Mouse (Mus musculus): Measurements from ENCODE around the gene Plscr4. TPM values are rescaled to one million over a fixed set of nuclear protein-coding genes. Genes with fewer than 3 reads are reported as not detected.

Plscr4 gene
- total RNA-seq, 1 experiment: 0.09 TPM

GRCm38 (mm10) chr9:92458418-92458817, 1.2 kb downstream of the Plscr4 start:
- no peaks in the 10 kb centered on the region for H3K36me3 ChIP-seq (ENCODE audit: control insufficient read depth, insufficient read depth, low read length, poor library complexity, severe bottlenecking)
- H3K4me3 ChIP-seq (ENCODE audit: insufficient read depth in 1 of 2, low read depth in 1 of 2, low read length in 2 of 2, poor library complexity in 1 of 2, severe bottlenecking in 1 of 2): no peak overlapping the region
- no peaks in the 10 kb centered on the region for H3K9me3 ChIP-seq (ENCODE audit: control insufficient read depth, insufficient read depth, low read depth, low read length)
- no peaks in the 10 kb centered on the region for H3K4me1 ChIP-seq (ENCODE audit: control insufficient read depth in 2 of 2, insufficient read depth in 2 of 2, low read length in 2 of 2, poor library complexity in 1 of 2)
- no peak overlapping the region for H3K9ac ChIP-seq (ENCODE audit: insufficient read depth, low read depth, low read length, poor library complexity, severe bottlenecking)
- TF ChIP-seq HCFC1 (IDR thresholded peaks at IDR 0.05; ENCODE audit: borderline replicate concordance, insufficient read depth, low read length) (no peak), ZNF384 (IDR thresholded peaks at IDR 0.05; ENCODE audit: low read depth, low read length) (no peak), ZC3H11A (IDR thresholded peaks at IDR 0.05; ENCODE audit: borderline replicate concordance, low read depth, low read length) (no peak), CHD2 (IDR thresholded peaks at IDR 0.05; ENCODE audit: low read depth, low read length) (no peak), MAFK (IDR thresholded peaks at IDR 0.05; ENCODE audit: insufficient read depth, low read depth, low read length) (no peak)
- no peak for DNase-seq (ENCODE audit: low read depth, low spot score)
- H3K27ac ChIP-seq (ENCODE audit: insufficient read depth, low read depth, low read length, poor library complexity, severe bottlenecking): no peak overlapping the region
- in situ Hi-C loops (cut with MboI; ENCODE audit: low sequenced_read_pairs in 2 of 2, unreplicated experiment in 2 of 2): no loop called here

GRCm38 (mm10) chr9:92467724-92468123, 10.6 kb downstream of the Plscr4 start:
- no peak overlapping the region for H3K4me3 ChIP-seq (ENCODE audit: insufficient read depth in 1 of 2, low read depth in 1 of 2, low read length in 2 of 2, poor library complexity in 1 of 2, severe bottlenecking in 1 of 2)
- no peak for TF ChIP-seq ZC3H11A (IDR thresholded peaks at IDR 0.05; ENCODE audit: borderline replicate concordance, low read depth, low read length)
- no peak for DNase-seq (ENCODE audit: low read depth, low spot score)
- H3K27ac ChIP-seq (ENCODE audit: insufficient read depth, low read depth, low read length, poor library complexity, severe bottlenecking): no peak overlapping the region
- no peak overlapping the region for H3K9ac ChIP-seq (ENCODE audit: insufficient read depth, low read depth, low read length, poor library complexity, severe bottlenecking)
- no peaks in the 10 kb centered on the region for H3K9me3 ChIP-seq (ENCODE audit: control insufficient read depth, insufficient read depth, low read depth, low read length)
- no peaks in the 10 kb centered on the region for H3K36me3 ChIP-seq (ENCODE audit: control insufficient read depth, insufficient read depth, low read length, poor library complexity, severe bottlenecking)
- in situ Hi-C loops (cut with MboI; ENCODE audit: low sequenced_read_pairs in 2 of 2, unreplicated experiment in 2 of 2): no loop called here
- no peaks in the 10 kb centered on the region for H3K4me1 ChIP-seq (ENCODE audit: control insufficient read depth in 2 of 2, insufficient read depth in 2 of 2, low read length in 2 of 2, poor library complexity in 1 of 2)

GRCm38 (mm10) chr9:92472256-92472855, 15.2 kb downstream of the Plscr4 start:
- in situ Hi-C loops (cut with MboI; ENCODE audit: low sequenced_read_pairs in 2 of 2, unreplicated experiment in 2 of 2): no loop called here
- Histone ChIP-seq H3K27ac (ENCODE audit: insufficient read depth, low read depth, low read length, poor library complexity, severe bottlenecking) (no peak overlapping the region), H3K9ac (ENCODE audit: insufficient read depth, low read depth, low read length, poor library complexity, severe bottlenecking) (no peak overlapping the region), H3K36me3 (ENCODE audit: control insufficient read depth, insufficient read depth, low read length, poor library complexity, severe bottlenecking) (no peaks in the 10 kb centered on the region), H3K4me3 (ENCODE audit: insufficient read depth in 1 of 2, low read depth in 1 of 2, low read length in 2 of 2, poor library complexity in 1 of 2, severe bottlenecking in 1 of 2) (no peak overlapping the region), H3K4me1 (ENCODE audit: control insufficient read depth in 2 of 2, insufficient read depth in 2 of 2, low read length in 2 of 2, poor library complexity in 1 of 2) (no peaks in the 10 kb centered on the region), H3K9me3 (ENCODE audit: control insufficient read depth, insufficient read depth, low read depth, low read length) (no peaks in the 10 kb centered on the region)
- DNase-seq (ENCODE audit: low read depth, low spot score): no peak
- TF ChIP-seq CHD2 (IDR thresholded peaks at IDR 0.05; ENCODE audit: low read depth, low read length): no peak
- TF ChIP-seq ZNF384 (IDR thresholded peaks at IDR 0.05; ENCODE audit: low read depth, low read length): no peak
- no peak for TF ChIP-seq ZC3H11A (IDR thresholded peaks at IDR 0.05; ENCODE audit: borderline replicate concordance, low read depth, low read length)
- no peak for TF ChIP-seq MAFK (IDR thresholded peaks at IDR 0.05; ENCODE audit: insufficient read depth, low read depth, low read length)
- TF ChIP-seq HCFC1 (IDR thresholded peaks at IDR 0.05; ENCODE audit: borderline replicate concordance, insufficient read depth, low read length): no peak

GRCm38 (mm10) chr9:92473178-92473577, 16.0 kb downstream of the Plscr4 start:
- no peak for DNase-seq (ENCODE audit: low read depth, low spot score)
- in situ Hi-C loops (cut with MboI; ENCODE audit: low sequenced_read_pairs in 2 of 2, unreplicated experiment in 2 of 2): no loop called here
- no peak overlapping the region for H3K4me3 ChIP-seq (ENCODE audit: insufficient read depth in 1 of 2, low read depth in 1 of 2, low read length in 2 of 2, poor library complexity in 1 of 2, severe bottlenecking in 1 of 2)
- no peak overlapping the region for H3K27ac ChIP-seq (ENCODE audit: insufficient read depth, low read depth, low read length, poor library complexity, severe bottlenecking)
- no peaks in the 10 kb centered on the region for H3K36me3 ChIP-seq (ENCODE audit: control insufficient read depth, insufficient read depth, low read length, poor library complexity, severe bottlenecking)
- no peaks in the 10 kb centered on the region for H3K4me1 ChIP-seq (ENCODE audit: control insufficient read depth in 2 of 2, insufficient read depth in 2 of 2, low read length in 2 of 2, poor library complexity in 1 of 2)
- TF ChIP-seq HCFC1 (IDR thresholded peaks at IDR 0.05; ENCODE audit: borderline replicate concordance, insufficient read depth, low read length) (no peak), ZC3H11A (IDR thresholded peaks at IDR 0.05; ENCODE audit: borderline replicate concordance, low read depth, low read length) (no peak)
- no peak overlapping the region for H3K9ac ChIP-seq (ENCODE audit: insufficient read depth, low read depth, low read length, poor library complexity, severe bottlenecking)
- H3K9me3 ChIP-seq (ENCODE audit: control insufficient read depth, insufficient read depth, low read depth, low read length): no peaks in the 10 kb centered on the region

- no peak overlapping the region for H3K4me3 ChIP-seq (ENCODE audit: insufficient read depth in 1 of 2, low read depth in 1 of 2, low read length in 2 of 2, poor library complexity in 1 of 2, severe bottlenecking in 1 of 2)
- no peaks in the 10 kb centered on the region for H3K36me3 ChIP-seq (ENCODE audit: control insufficient read depth, insufficient read depth, low read length, poor library complexity, severe bottlenecking)
- TF ChIP-seq ZNF384 (IDR thresholded peaks at IDR 0.05; ENCODE audit: low read depth, low read length) (no peak), HCFC1 (IDR thresholded peaks at IDR 0.05; ENCODE audit: borderline replicate concordance, insufficient read depth, low read length) (no peak), ZC3H11A (IDR thresholded peaks at IDR 0.05; ENCODE audit: borderline replicate concordance, low read depth, low read length) (no peak)
- in situ Hi-C loops (cut with MboI; ENCODE audit: low sequenced_read_pairs in 2 of 2, unreplicated experiment in 2 of 2): no loop called here
- H3K9me3 ChIP-seq (ENCODE audit: control insufficient read depth, insufficient read depth, low read depth, low read length): no peaks in the 10 kb centered on the region
- H3K9ac ChIP-seq (ENCODE audit: insufficient read depth, low read depth, low read length, poor library complexity, severe bottlenecking): no peak overlapping the region
- no peak overlapping the region for H3K27ac ChIP-seq (ENCODE audit: insufficient read depth, low read depth, low read length, poor library complexity, severe bottlenecking)
- DNase-seq (ENCODE audit: low read depth, low spot score): no peak
- no peaks in the 10 kb centered on the region for H3K4me1 ChIP-seq (ENCODE audit: control insufficient read depth in 2 of 2, insufficient read depth in 2 of 2, low read length in 2 of 2, poor library complexity in 1 of 2)
Measured at GRCm38 (mm10) chr9:92474244-92474643, 17.1 kb downstream of the Plscr4 start.
